Mouse (Mus musculus) kidney, adult 2 months (tissue): Measurements from ENCODE around the gene Ccdc189. TPM values are rescaled to one million over a fixed set of nuclear protein-coding genes. Genes with fewer than 3 reads are reported as not detected.

ENCODE experiments used
- DNase-seq: peaks from one replicate; pipeline ENCODE4 v3.0.0; 2021
- H3K27ac ChIP-seq: fragments of 200-500 bp; 2 replicates; pipeline ENCODE4 v1.5.1; 2012; ENCODE audit warnings: low read depth, low read length, control low read depth, inconsistent platforms; ENCODE audit not compliant: insufficient read depth
- H3K27me3 ChIP-seq: fragments of 200-500 bp; replicated peaks from 2 replicates; pipeline ENCODE4 v1.6.1; 2012; ENCODE audit warnings: mild to moderate bottlenecking, moderate library complexity, low read length, inconsistent platforms; ENCODE audit not compliant: control insufficient read depth, insufficient read depth
- H3K36me3 ChIP-seq: fragments of 200-500 bp; 2 replicates; pipeline ENCODE4 v1.6.1; 2012; ENCODE audit warnings: mild to moderate bottlenecking, moderate library complexity, low read length, inconsistent platforms; ENCODE audit not compliant: control insufficient read depth, insufficient read depth
- H3K4me1 ChIP-seq: fragments of 200-500 bp; 2 replicates; pipeline ENCODE4 v1.6.1; 2011; ENCODE audit warnings: low read length; ENCODE audit not compliant: control insufficient read depth, insufficient read depth
- H3K4me3 ChIP-seq: fragments of 200-500 bp; 2 replicates; pipeline ENCODE4 v1.5.1; 2011; ENCODE audit warnings: mild to moderate bottlenecking, low read depth, low read length, control low read depth; ENCODE audit not compliant: insufficient read depth
- CTCF ChIP-seq: fragments of 200-500 bp; conservative IDR thresholded peaks from 2 replicates; pipeline ENCODE4 v1.5.1; 2011; ENCODE audit warnings: low read depth, mild to moderate bottlenecking, control low read depth, low read length, moderate library complexity, mixed read lengths; ENCODE audit not compliant: insufficient read depth, insufficient read length
- POLR2A ChIP-seq: fragments of 200-500 bp; IDR thresholded peaks from one replicate; pipeline ENCODE4 v1.6.1; 2011; ENCODE audit warnings: low read depth, low read length, control low read depth
- WGBS: fragments of 180-500 bp; shearing (Covaris S2); methylation state at CpG from one replicate; pipeline ENCODE4 v1.1.7; 2018; 5-methylcytosine and 5-hydroxymethylcytosine counted together
- polyA plus RNA-seq: library from polyadenylated mRNA; depleted of rRNA; stranded (reverse); fragments of >200 nt; gene quantifications from 2 replicates; pipeline ENCODE4 v1.2.3, GENCODE M21; 2012; rRNA removed

Ccdc189 gene
- polyA plus RNA-seq, 1 experiment, result 18.6 TPM

DNA sequence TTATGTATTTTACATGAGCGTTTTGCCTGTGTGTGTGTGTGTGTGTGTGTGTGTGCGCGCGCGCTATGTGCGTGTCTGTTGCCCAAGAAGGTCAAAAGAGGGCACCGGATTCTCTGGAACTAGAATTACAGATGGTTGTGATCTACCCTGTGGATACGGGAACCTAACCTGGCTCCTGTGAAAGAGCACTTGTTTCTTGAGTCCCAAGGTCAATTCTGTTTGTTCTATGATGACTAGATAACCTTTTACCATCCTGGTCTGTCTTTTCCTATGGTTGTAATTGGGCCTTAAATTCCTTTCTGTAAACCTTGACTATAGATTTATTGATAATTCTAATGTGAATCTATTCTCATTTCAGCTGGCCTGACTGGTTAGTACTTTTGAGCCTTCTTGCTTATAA, 36.8 kb downstream of the Ccdc189 start:
- H3K4me3 ChIP-seq, result no peak overlapping the region
- no peaks in the 10 kb centered on the region for H3K27me3 ChIP-seq
- TF ChIP-seq CTCF, result no peak
- no peak for TF ChIP-seq POLR2A
- DNase-seq, result no peak
- H3K36me3 ChIP-seq, result peaks cover 22% of the 10 kb centered on the region
- whole genome bisulfite sequencing, result 90% methylated on average over 8 of the region's 8 CpGs
- H3K27ac ChIP-seq, result no peak overlapping the region
- H3K4me1 ChIP-seq, result no peaks in the 10 kb centered on the region

DNA sequence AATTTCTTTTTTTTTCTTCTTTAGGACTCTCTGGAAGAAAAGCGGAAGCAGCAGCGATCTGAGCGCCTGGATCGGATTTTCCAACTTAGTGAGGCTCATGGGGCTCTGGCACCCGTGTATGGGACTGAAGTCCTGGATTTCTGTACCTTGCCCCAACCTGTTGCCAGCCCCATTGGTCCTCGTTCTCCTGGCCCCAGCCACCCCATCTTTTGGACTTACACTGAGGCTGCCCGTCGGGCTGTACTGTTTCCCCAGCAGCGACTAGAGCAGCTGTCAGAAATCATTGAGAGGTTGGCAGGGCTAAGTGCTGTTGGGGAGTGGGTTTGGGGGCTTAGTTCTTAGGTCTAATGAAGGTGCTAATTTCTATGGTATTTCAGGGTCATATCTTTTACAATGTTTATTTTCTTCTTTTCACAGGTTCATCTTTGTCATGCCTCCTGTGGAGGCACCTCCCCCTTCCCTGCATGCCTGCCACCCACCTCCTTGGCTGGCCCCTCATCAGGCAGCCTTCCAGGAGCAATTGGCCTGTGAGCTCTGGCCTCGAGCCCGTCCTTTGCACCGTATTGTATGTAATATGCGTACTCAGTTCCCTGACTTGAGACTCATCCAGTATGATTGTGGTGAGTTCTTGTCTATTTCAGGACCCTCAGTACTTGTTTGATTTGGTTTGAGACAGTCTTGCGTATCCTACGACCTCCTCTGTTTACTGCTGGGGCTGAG, 39.1 kb downstream of the Ccdc189 start:
- Histone ChIP-seq H3K27ac (no peak overlapping the region), H3K4me3 (no peak overlapping the region), H3K4me1 (no peaks in the 10 kb centered on the region), H3K36me3 (peaks cover 20% of the 10 kb centered on the region), H3K27me3 (no peaks in the 10 kb centered on the region)
- TF ChIP-seq POLR2A (no peak), CTCF (no peak)
- 78% methylated on average over 15 of the region's 15 CpGs for WGBS
- peak; percentile 27 for DNase-seq

DNA sequence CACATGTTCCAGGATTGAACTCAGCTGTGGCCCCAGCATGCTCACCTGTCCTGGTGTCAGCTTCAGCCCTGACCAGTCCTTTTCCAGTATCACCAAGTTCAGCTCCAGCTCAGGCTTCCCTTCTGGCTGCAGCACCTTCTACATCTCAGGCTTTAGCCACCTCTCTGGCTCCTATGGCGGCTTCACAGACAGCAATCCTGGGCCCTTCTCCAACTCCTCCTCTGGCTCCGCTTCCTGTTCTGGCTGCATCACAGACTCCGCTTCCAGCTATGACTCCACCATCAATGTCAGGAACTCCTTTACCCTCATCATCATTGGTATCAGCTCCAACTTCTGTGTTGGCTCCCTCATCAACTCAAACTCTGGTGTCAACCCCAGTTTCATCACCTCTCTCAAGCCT, 46.7 kb downstream of the Ccdc189 start:
- no peaks in the 10 kb centered on the region for H3K27me3 ChIP-seq
- H3K4me1 ChIP-seq, result no peaks in the 10 kb centered on the region
- peaks cover 27% of the 10 kb centered on the region for H3K36me3 ChIP-seq
- WGBS, result 89% methylated on average over 3 of the region's 3 CpGs
- no peak overlapping the region for H3K4me3 ChIP-seq
- no peak overlapping the region for H3K27ac ChIP-seq
- no peak for DNase-seq
- no peak for TF ChIP-seq POLR2A
- TF ChIP-seq CTCF, result no peak

Other genes with a start within 250 kb of the Ccdc189 start
- 36.7 and 52.0 TPM in 2 replicates for gene Zfp768, start 243.0 kb downstream of the Ccdc189 start, polyA plus RNA-seq
- gene Zfp747, start 212.5 kb downstream of the Ccdc189 start, polyA plus RNA-seq, result 6.5 and 7.2 TPM in 2 replicates
- gene 9130019O22Rik, start 201.4 kb downstream of the Ccdc189 start, polyA plus RNA-seq, result 3.3 and 3.4 TPM in 2 replicates
- 5.5 and 7.4 TPM in 2 replicates for gene E430018J23Rik, start 195.0 kb downstream of the Ccdc189 start, polyA plus RNA-seq
- 6.2 and 6.6 TPM in 2 replicates for gene Zfp764, start 181.8 kb downstream of the Ccdc189 start, polyA plus RNA-seq
- 19.1 TPM in 2 replicates for gene Zfp688, start 166.5 kb downstream of the Ccdc189 start, polyA plus RNA-seq
- gene Zfp689, start 139.4 kb downstream of the Ccdc189 start, polyA plus RNA-seq, result 3.0 and 3.4 TPM in 2 replicates
- 58.7 and 62.6 TPM in 2 replicates for gene Prr14, start 129.0 kb downstream of the Ccdc189 start, polyA plus RNA-seq
- gene Fbrs, start 109.4 kb downstream of the Ccdc189 start, polyA plus RNA-seq, result 19.1 and 23.7 TPM in 2 replicates
- gene Srcap, start 76.6 kb downstream of the Ccdc189 start, polyA plus RNA-seq, result 17.0 and 18.6 TPM in 2 replicates
- 12.5 and 13.1 TPM in 2 replicates for gene Gm42715, start 69.0 kb downstream of the Ccdc189 start, polyA plus RNA-seq
- gene Tmem265, start 27.2 kb downstream of the Ccdc189 start, polyA plus RNA-seq, result not detected in 2 replicates
- 53.6 and 65.6 TPM in 2 replicates for gene Phkg2, start 15.3 kb downstream of the Ccdc189 start, polyA plus RNA-seq
- gene Rnf40, start 172 bp upstream of the Ccdc189 start, polyA plus RNA-seq, result 24.7 and 25.7 TPM in 2 replicates
- 12.3 and 16.9 TPM in 2 replicates for gene Zfp629, start 27.2 kb upstream of the Ccdc189 start, polyA plus RNA-seq
- gene Bcl7c, start 120.3 kb upstream of the Ccdc189 start, polyA plus RNA-seq, result 24.5 and 25.9 TPM in 2 replicates
- 19.4 and 20.6 TPM in 2 replicates for gene Ctf1, start 124.1 kb upstream of the Ccdc189 start, polyA plus RNA-seq
- not detected in 2 replicates for gene Ctf2, start 143.6 kb upstream of the Ccdc189 start, polyA plus RNA-seq
- 14.6 and 20.8 TPM in 2 replicates for gene Fbxl19, start 155.9 kb upstream of the Ccdc189 start, polyA plus RNA-seq
- gene Orai3, start 181.2 kb upstream of the Ccdc189 start, polyA plus RNA-seq, result 28.2 and 34.6 TPM in 2 replicates
- 8.8 and 10.9 TPM in 2 replicates for gene Setd1a, start 188.1 kb upstream of the Ccdc189 start, polyA plus RNA-seq
- not detected in 2 replicates for gene Gm49388, start 197.0 kb upstream of the Ccdc189 start, polyA plus RNA-seq
- gene Hsd3b7, start 212.0 kb upstream of the Ccdc189 start, polyA plus RNA-seq, result 45.0 and 49.3 TPM in 2 replicates
- gene Stx4a, start 235.7 kb upstream of the Ccdc189 start, polyA plus RNA-seq, result 60.7 and 66.5 TPM in 2 replicates
- 2.3 and 2.4 TPM in 2 replicates for gene Stx1b, start 236.0 kb upstream of the Ccdc189 start, polyA plus RNA-seq